Mouse (Mus musculus): ENCODE measurements at regions not wholly inside any gene's neighbourhood (a gene's known extent, or its start where the extent isn't known, plus 50 kb on each side); places are given as distances from the start of the nearest gene placed in this dataset.

GRCm38 (mm10) chr3:137778113-137778512 is 86.2 kb upstream of the H2afz start:
- no peaks in the 10 kb centered on the region for H3K27me3 ChIP-seq (replicated peaks)
- in situ Hi-C loops (cut with MboI; ENCODE audit: low pct_ligation_motif_present, low pct_unique_long_range_greater_than_20kb, low sequenced_read_pairs) (loop anchor here (5.0 to 25.0 kb wide), 2 partner anchors 369 to 659 kb away; partner anchors contain the start of gene Adh5), dilution Hi-C loops (cut with MboI; ENCODE audit: extremely low pct_ligation_motif_present, extremely low pct_unique_long_range_greater_than_20kb, low sequenced_read_pairs) (loop anchor here (25.0 kb wide), 1 partner anchor 359 kb away; the partner anchor contains the start of genes Mttp and Trmt10a)
- peak overlapping the region; percentile 25 for H3K4me2 ChIP-seq (ENCODE audit: insufficient read depth, low read depth, poor library complexity, severe bottlenecking)
- no peaks in the 10 kb centered on the region for H3K9me3 ChIP-seq (replicated peaks; ENCODE audit: low read length)
- no peak for TF ChIP-seq ZKSCAN1 (IDR thresholded peaks at IDR 0.05; ENCODE audit: borderline replicate concordance, low read depth, low read length)
- TF ChIP-seq E2F4 (IDR thresholded peaks at IDR 0.05; ENCODE audit: insufficient replicate concordance, low read depth, low read length), result no peak
- TF ChIP-seq CHD1 (IDR thresholded peaks at IDR 0.05; ENCODE audit: low read depth, low read length), result no peak
- TF ChIP-seq MEF2A (IDR thresholded peaks at IDR 0.05; ENCODE audit: borderline replicate concordance, low read depth, low read length), result peak; percentile 70; the same call in 1 of the 2 replicates
- peak; percentile 74; the same call in 1 of the 2 replicates for TF ChIP-seq MYC (IDR thresholded peaks at IDR 0.05; ENCODE audit: low read depth, low read length)
- TF ChIP-seq ELF1 (IDR thresholded peaks at IDR 0.05; ENCODE audit: low read depth, low read length), result no peak
- TF ChIP-seq BHLHE40 (IDR thresholded peaks at IDR 0.05; ENCODE audit: low read depth, low read length), result 0 out of 2 replicates have a peak, but pooled peaks have one; percentile 29
- peak; percentile 83 for TF ChIP-seq SIN3A (IDR thresholded peaks at IDR 0.05; ENCODE audit: low read length)
- TF ChIP-seq GABPA (IDR thresholded peaks at IDR 0.05; ENCODE audit: insufficient replicate concordance, low read depth, low read length), result no peak
- TF ChIP-seq MAZ (IDR thresholded peaks at IDR 0.05; ENCODE audit: low read depth, low read length), result peak; percentile 66; the same call in 1 of the 2 replicates
- TF ChIP-seq POLR2A (IDR thresholded peaks at IDR 0.05; ENCODE audit: low read depth, low read length), result no peak
- TF ChIP-seq EP300 (IDR thresholded peaks at IDR 0.05; ENCODE audit: low read length), result no peak
- TF ChIP-seq IRF4 (IDR thresholded peaks at IDR 0.05; ENCODE audit: low read depth, low read length), result peak; percentile 41; the same call in 1 of the 2 replicates
- no peak for TF ChIP-seq USF1 (IDR thresholded peaks at IDR 0.05; ENCODE audit: low read depth, low read length)
- TF ChIP-seq JUN (IDR thresholded peaks at IDR 0.05; ENCODE audit: insufficient read depth, low read depth, low read length), result 0 out of 2 replicates have a peak, but pooled peaks have one; percentile 9
- no peak for TF ChIP-seq UBTF (IDR thresholded peaks at IDR 0.05; ENCODE audit: low read depth, low read length)
- no peak for TF ChIP-seq MXI1 (IDR thresholded peaks at IDR 0.05; ENCODE audit: low read depth, low read length)
- peak; percentile 30 to 97; a peak in 3 of 4 replicates for TF ChIP-seq CTCF (conservative IDR thresholded peaks at IDR 0.05 in 1 of 2, IDR thresholded peaks at IDR 0.05 in 1 of 2; ENCODE audit: low read depth in 2 of 2, low read length in 2 of 2)
- no peak for TF ChIP-seq ETS1 (conservative IDR thresholded peaks at IDR 0.05; ENCODE audit: low read depth, low read length)
- TF ChIP-seq RAD21 (IDR thresholded peaks at IDR 0.05; ENCODE audit: low read depth, low read length), result no peak; the same call in none of the 2 replicates
- TF ChIP-seq POLR2AphosphoS2 (IDR thresholded peaks at IDR 0.05; ENCODE audit: low read depth, low read length), result no peak
- TF ChIP-seq MAX (IDR thresholded peaks at IDR 0.05; ENCODE audit: low read length), result no peak
- TF ChIP-seq TBP (conservative IDR thresholded peaks at IDR 0.05; ENCODE audit: low read depth, low read length), result no peak
- no peak for TF ChIP-seq KAT2A (IDR thresholded peaks at IDR 0.05; ENCODE audit: insufficient replicate concordance, low read length)
- no peak for TF ChIP-seq PAX5 (IDR thresholded peaks at IDR 0.05; ENCODE audit: low read length)
- TF ChIP-seq CHD2 (IDR thresholded peaks at IDR 0.05; ENCODE audit: low read length), result no peak
- 0 out of 2 replicates have a peak, but pooled peaks have one; percentile 30 for TF ChIP-seq HCFC1 (IDR thresholded peaks at IDR 0.05; ENCODE audit: low read depth, low read length)
- TF ChIP-seq ZNF384 (IDR thresholded peaks at IDR 0.05; ENCODE audit: low read depth, low read length), result peak; percentile 55
- peak; percentile 57; the same call in 1 of the 2 replicates for TF ChIP-seq JUND (conservative IDR thresholded peaks at IDR 0.05; ENCODE audit: low read depth, low read length)
- TF ChIP-seq ZMIZ1 (IDR thresholded peaks at IDR 0.05; ENCODE audit: low read depth, low read length), result no peak
- no peak for TF ChIP-seq TCF12 (IDR thresholded peaks at IDR 0.05; ENCODE audit: low read depth, low read length)
- peak; percentile 86 for TF ChIP-seq ZC3H11A (IDR thresholded peaks at IDR 0.05; ENCODE audit: low read depth, low read length)
- TF ChIP-seq MAFK (IDR thresholded peaks at IDR 0.05; ENCODE audit: insufficient replicate concordance, low read length), result no peak
- TF ChIP-seq RCOR1 (conservative IDR thresholded peaks at IDR 0.05; ENCODE audit: low read depth, low read length), result no peak
- peak; percentile 44; the same call in 1 of the 2 replicates for TF ChIP-seq NELFE (IDR thresholded peaks at IDR 0.05; ENCODE audit: low read depth, low read length)
- TF ChIP-seq USF2 (conservative IDR thresholded peaks at IDR 0.05; ENCODE audit: low read depth, low read length), result no peak
- TF ChIP-seq NRF1 (IDR thresholded peaks at IDR 0.05; ENCODE audit: low read depth, low read length), result 0 out of 2 replicates have a peak, but pooled peaks have one; percentile 17
- TF ChIP-seq SMC3 (IDR thresholded peaks at IDR 0.05; ENCODE audit: low read depth, low read length), result peak; percentile 94
- peaks cover 0 to 19% of the 10 kb centered on the region in 2 experiments; a peak in 2 of 4 replicates for H3K4me1 ChIP-seq (ENCODE audit: control insufficient read depth in 1 of 2, insufficient read depth in 2 of 2)
- no peaks in the 10 kb centered on the region for H3K36me3 ChIP-seq (replicated peaks in 1 of 2; ENCODE audit: control insufficient read depth in 1 of 2, insufficient read depth in 1 of 2, low read length in 1 of 2)
- H3K27ac ChIP-seq (ENCODE audit: insufficient read depth, low read depth), result no peak overlapping the region
- peak overlapping the region in 1 of 3 experiments; percentile 31 for H3K4me3 ChIP-seq (replicated peaks in 1 of 3; ENCODE audit: low read depth in 2 of 3, low read length in 2 of 3, poor library complexity in 1 of 3)
- H3K9ac ChIP-seq (ENCODE audit: insufficient read depth, low read depth), result no peak overlapping the region
- no peaks in the 10 kb centered on the region for H3K79me2 ChIP-seq (replicated peaks; ENCODE audit: control insufficient read depth, extremely low read depth, insufficient read depth, poor library complexity, severe bottlenecking)
- DNase-seq (ENCODE audit: extremely low read depth), result peak; percentile 81
